Mouse (Mus musculus) gastrocnemius, postnatal 14 days (tissue): ENCODE measurements at regions not wholly inside any gene's neighbourhood (a gene's known extent, or its start where the extent isn't known, plus 50 kb on each side); places are given as distances from the start of the nearest gene placed in this dataset.

Source experiments
- DNase-seq: peaks from one replicate; pipeline ENCODE4 v3.0.0; 2021; ENCODE audit warnings: mixed read lengths
- intact Hi-C: fragments of 180-260 bp; cut with DNase I; formaldehyde crosslinking; loops from one replicate; pipeline ENCODE4 v1.15.1; 2025; ENCODE audit warnings: low total_unique reads

DNA sequence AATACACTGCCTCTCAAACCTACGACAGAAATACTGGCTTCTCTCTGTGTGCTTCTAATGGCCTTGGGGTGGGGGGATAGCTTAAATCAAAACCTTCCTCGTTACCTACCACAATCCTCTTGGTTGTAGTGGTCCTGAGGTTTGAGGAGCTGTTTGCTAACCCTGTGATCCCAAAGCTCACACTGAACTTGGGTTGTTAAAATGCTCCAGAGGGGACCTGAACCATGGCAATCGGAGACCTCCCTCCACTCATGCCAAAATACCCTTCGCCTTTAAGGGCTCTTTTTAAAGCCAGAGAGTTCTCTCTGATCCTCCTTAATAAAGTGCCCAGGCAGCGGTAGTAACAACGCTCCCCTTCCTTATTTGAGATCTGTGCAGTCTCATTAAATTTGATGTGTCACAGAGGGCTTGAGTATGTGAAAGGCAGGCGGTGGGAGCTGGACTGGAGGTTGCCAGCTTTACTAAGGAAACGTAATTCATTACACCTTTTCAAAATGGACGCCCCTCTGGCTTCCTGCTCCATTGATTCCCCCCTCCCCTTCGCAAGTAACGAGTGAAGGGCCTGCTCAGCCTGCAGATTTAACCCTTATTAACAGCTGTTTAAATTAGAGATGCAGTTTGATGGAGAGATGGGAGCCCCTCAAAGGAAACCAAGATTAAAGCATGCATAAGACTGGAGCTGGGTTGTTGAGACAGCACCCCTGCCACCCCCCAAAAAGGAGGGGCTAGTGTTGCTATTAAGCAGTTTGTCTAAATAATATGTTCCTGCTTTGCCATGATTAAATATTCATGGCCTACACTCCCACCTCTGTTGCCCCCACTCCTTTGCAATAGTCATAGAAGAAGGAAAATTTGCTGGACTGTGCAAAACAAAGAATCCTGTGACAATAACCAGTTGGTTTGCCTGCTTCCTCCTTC lies 289.4 kb downstream of the Sorl1 start:
- no peak for DNase-seq
- intact Hi-C loops: no loop called here

- intact Hi-C loops: no loop called here
- no peak for DNase-seq
These were observed 290.7 kb downstream of the Sorl1 start for GRCm38 (mm10) chr9:41833408-41833807.

- DNase-seq: peak; percentile 32
- intact Hi-C loops: no loop called here
These were observed 296.7 kb downstream of the Sorl1 start for GRCm38 (mm10) chr9:41827356-41827755.

- no peak for DNase-seq
- intact Hi-C loops: no loop called here
These were observed 302.7 kb downstream of the Sorl1 start for GRCm38 (mm10) chr9:41821401-41821800.

GRCm38 (mm10) chr9:41817740-41818461 lies 306.2 kb downstream of the Sorl1 start:
- no peak for DNase-seq
- intact Hi-C loops: no loop called here

GRCm38 (mm10) chr9:41815921-41816320 lies 308.2 kb downstream of the Sorl1 start:
- intact Hi-C loops: no loop called here
- DNase-seq: no peak

GRCm38 (mm10) chr9:41809291-41809690 lies 314.8 kb downstream of the Sorl1 start:
- DNase-seq: peak; percentile 19
- intact Hi-C loops: no loop called here

GRCm38 (mm10) chr9:41808791-41809190 lies 315.3 kb downstream of the Sorl1 start:
- intact Hi-C loops: no loop called here
- no peak for DNase-seq

DNA sequence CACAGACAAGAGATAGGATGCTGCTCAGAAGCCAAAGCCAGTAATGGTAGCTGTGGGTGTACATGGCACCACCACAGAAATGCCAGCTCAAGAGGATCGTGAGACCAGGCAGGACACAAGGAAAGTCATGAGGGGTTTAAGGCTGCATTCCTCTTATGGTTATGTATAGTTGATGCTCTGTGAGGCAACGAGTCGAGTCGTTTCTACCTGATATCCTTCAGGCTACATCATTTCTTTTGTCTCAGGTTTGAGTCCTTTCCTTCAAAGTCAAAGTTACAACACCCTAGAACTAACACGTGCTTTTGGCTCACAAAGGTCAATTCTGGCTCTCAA lies 317.8 kb downstream of the Sorl1 start:
- intact Hi-C loops: no loop called here

GRCm38 (mm10) chr9:41805491-41806288 lies 318.4 kb downstream of the Sorl1 start:
- no peak for DNase-seq
- intact Hi-C loops: no loop called here

More for the DNA sequence above, 317.8 kb downstream of the Sorl1 start:
- DNase-seq: no peak

DNA sequence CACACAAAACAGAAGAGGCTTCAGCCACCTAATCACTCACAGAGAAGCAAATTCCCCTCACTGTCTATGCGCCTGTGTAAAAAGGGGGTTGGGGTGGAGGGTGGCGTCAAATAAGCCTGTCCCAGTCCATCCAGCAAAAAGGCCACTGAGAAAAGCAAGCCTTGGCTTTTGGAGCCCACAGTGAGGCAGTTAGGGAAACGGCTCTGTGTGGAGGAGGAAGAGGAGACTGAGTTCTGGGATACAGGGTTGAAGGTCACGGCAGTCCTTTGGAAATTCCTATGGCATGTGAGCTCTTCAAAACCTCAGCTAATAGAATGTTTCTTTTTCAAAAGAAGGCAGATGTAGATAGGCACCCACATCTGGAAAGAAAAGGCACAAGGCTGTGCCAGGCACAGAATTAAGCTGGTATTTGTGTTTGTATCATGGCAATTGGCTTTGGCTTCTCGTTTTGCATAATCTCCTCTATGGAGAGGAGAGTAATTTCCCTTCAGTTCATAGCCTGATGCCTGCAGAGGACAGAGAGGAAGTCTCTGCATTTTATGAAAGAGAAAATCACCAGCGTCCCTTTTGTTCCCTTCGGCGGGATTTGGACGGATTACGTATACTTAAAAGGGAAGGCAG lies 319.3 kb downstream of the Sorl1 start:
- no peak for DNase-seq
- intact Hi-C loops: no loop called here

- DNase-seq: no peak
- intact Hi-C loops: no loop called here
These were observed 320.2 kb downstream of the Sorl1 start for GRCm38 (mm10) chr9:41803680-41804460.

- intact Hi-C loops: no loop called here
- no peak for DNase-seq
These were observed 322.7 kb downstream of the Sorl1 start for GRCm38 (mm10) chr9:41801376-41801775.

DNA sequence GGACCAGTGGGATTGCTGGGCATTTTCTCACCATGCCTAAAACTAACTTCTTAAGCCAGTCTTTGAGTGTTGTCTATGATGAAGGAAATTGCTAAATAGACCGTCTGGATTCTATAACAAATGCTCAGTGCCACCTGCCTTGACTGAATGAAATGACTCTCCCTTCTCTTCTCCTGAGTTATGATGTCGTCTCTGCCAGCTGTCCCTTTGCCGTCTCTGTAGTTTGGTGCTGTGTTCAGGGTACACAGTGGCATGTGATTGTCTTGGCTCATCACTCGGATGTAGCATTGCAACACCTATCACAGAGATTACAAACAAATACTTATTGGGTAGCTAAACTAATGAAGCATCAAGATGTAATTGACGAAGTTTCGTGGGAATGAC lies 331.3 kb downstream of the Sorl1 start:
- intact Hi-C loops: no loop called here
- DNase-seq: no peak

GRCm38 (mm10) chr9:41792173-41792829 lies 331.8 kb downstream of the Sorl1 start:
- intact Hi-C loops: no loop called here
- DNase-seq: no peak

DNA sequence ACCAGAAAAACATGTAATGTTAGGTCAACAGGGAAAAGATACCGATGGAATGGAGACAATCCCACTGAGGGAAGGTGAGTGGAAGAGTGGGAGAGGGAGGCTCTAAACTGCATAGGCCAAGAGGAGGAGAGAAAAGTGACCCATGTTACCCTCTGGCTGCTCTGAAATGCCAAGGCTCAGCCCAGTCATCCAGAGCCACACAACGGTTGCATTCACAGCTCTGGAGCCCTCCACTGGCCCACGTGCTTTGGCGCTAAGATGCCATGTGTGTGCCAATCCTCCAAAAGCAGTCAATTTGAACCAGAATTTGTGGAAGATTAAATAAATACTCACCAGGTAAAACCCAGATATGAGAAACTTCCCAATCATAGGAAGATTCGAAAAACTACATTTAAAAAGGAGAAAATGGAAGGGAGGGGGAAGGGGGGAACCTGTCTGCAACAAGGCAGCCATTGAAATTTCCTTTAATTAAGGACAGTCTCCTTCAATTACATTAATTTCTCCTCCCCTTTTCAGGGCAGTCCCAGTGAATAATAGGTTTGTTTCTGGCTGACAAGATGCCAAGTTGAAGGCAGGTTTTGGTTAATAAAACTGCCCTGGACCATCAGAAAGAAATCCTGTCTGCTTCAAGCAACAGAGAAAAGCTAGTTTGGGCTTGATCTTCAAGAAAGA lies 332.5 kb downstream of the Sorl1 start:
- no peak for DNase-seq
- intact Hi-C loops: no loop called here

- intact Hi-C loops: no loop called here
- no peak for DNase-seq
These were observed 339.0 kb downstream of the Sorl1 start for GRCm38 (mm10) chr9:41785131-41785530.

GRCm38 (mm10) chr9:41772281-41772902 lies 351.7 kb downstream of the Sorl1 start:
- no peak for DNase-seq
- intact Hi-C loops: no loop called here
